Mouse (Mus musculus): ENCODE data around the gene Nrtn.
A peak's percentile ranks its signal among the peaks of the same experiment; 100 is the strongest.

Nrtn gene

GRCm38 (mm10) chr17:56757416-56758123 is at the start of gene Nrtn:
Gene Nrtn, minus strand, starts transcription at chr17:56757530.
- DNase-seq (ENCODE audit: inconsistent age in 2 of 2, low spot score in 1 of 2), result peak; percentile 91 to 97

- DNase-seq (ENCODE audit: inconsistent age in 2 of 2, low spot score in 1 of 2), result peak; percentile 67 to 84
Measured at GRCm38 (mm10) chr17:56805784-56806183, 48.5 kb upstream of the Nrtn start.

- peak; percentile 79 to 92 for DNase-seq (ENCODE audit: inconsistent age in 2 of 2, low spot score in 1 of 2)
Measured at GRCm38 (mm10) chr17:56804952-56805351, 47.6 kb upstream of the Nrtn start.

- no peak for DNase-seq (ENCODE audit: inconsistent age in 2 of 2, low spot score in 1 of 2)
Measured at GRCm38 (mm10) chr17:56802065-56802464, 44.7 kb upstream of the Nrtn start.

GRCm38 (mm10) chr17:56799276-56799675 is 41.9 kb upstream of the Nrtn start:
- DNase-seq (ENCODE audit: inconsistent age in 2 of 2, low spot score in 1 of 2), result no peak

- no peak for DNase-seq (ENCODE audit: inconsistent age in 2 of 2, low spot score in 1 of 2)
Measured at GRCm38 (mm10) chr17:56793614-56794319, 36.4 kb upstream of the Nrtn start.

- peak; percentile 30 to 80 for DNase-seq (ENCODE audit: inconsistent age in 2 of 2, low spot score in 1 of 2)
Measured at GRCm38 (mm10) chr17:56792588-56792987, 35.3 kb upstream of the Nrtn start.

- DNase-seq (ENCODE audit: inconsistent age in 2 of 2, low spot score in 1 of 2), result peak in 1 of 2 experiments; percentile 53
Measured at GRCm38 (mm10) chr17:56789286-56789685, 32.0 kb upstream of the Nrtn start.

- DNase-seq (ENCODE audit: inconsistent age in 2 of 2, low spot score in 1 of 2), result peak; percentile 82 to 89
Measured at GRCm38 (mm10) chr17:56788886-56789285, 31.6 kb upstream of the Nrtn start.

GRCm38 (mm10) chr17:56780291-56780978 is 23.1 kb upstream of the Nrtn start:
- no peak for DNase-seq (ENCODE audit: inconsistent age in 2 of 2, low spot score in 1 of 2)

- no peak for DNase-seq (ENCODE audit: inconsistent age in 2 of 2, low spot score in 1 of 2)
Measured at GRCm38 (mm10) chr17:56778779-56779362, 21.5 kb upstream of the Nrtn start.

- peak in 1 of 2 experiments; percentile 54 for DNase-seq (ENCODE audit: inconsistent age in 2 of 2, low spot score in 1 of 2)
Measured at GRCm38 (mm10) chr17:56777568-56777967, 20.2 kb upstream of the Nrtn start.

- DNase-seq (ENCODE audit: inconsistent age in 2 of 2, low spot score in 1 of 2), result no peak
Measured at GRCm38 (mm10) chr17:56769950-56770349, 12.6 kb upstream of the Nrtn start, which contains the start of gene Prr22. Gene Prr22, plus strand, starts transcription at chr17:56770250.

- no peak for DNase-seq (ENCODE audit: inconsistent age in 2 of 2, low spot score in 1 of 2)
Measured at GRCm38 (mm10) chr17:56768941-56769340, 11.6 kb upstream of the Nrtn start.

- no peak for DNase-seq (ENCODE audit: inconsistent age in 2 of 2, low spot score in 1 of 2)
Measured at GRCm38 (mm10) chr17:56767531-56768135, 10.3 kb upstream of the Nrtn start.

- DNase-seq (ENCODE audit: inconsistent age in 2 of 2, low spot score in 1 of 2), result no peak
Measured at GRCm38 (mm10) chr17:56766631-56767405, 9.5 kb upstream of the Nrtn start.

- no peak for DNase-seq (ENCODE audit: inconsistent age in 2 of 2, low spot score in 1 of 2)
Measured at GRCm38 (mm10) chr17:56765431-56765830, 8.1 kb upstream of the Nrtn start.

GRCm38 (mm10) chr17:56764474-56765354 is 7.4 kb upstream of the Nrtn start, which contains the start of gene Dus3l:
Gene Dus3l, plus strand, starts transcription at chr17:56764757.
- DNase-seq (ENCODE audit: inconsistent age in 2 of 2, low spot score in 1 of 2), result peak; percentile 92 to 99

- DNase-seq (ENCODE audit: inconsistent age in 2 of 2, low spot score in 1 of 2), result peak in 1 of 2 experiments; percentile 44
Measured at GRCm38 (mm10) chr17:56763741-56764250, 6.5 kb upstream of the Nrtn start.

All from adrenal gland, adult (tissue).